Mouse (Mus musculus) skeletal muscle tissue, adult 2 months (tissue): Measurements from ENCODE around the gene Rbpjl.

Experiments
- DNase-seq: peaks from one replicate; pipeline ENCODE4 v3.0.0-alpha.2; 2012; ENCODE audit warnings: low read depth, low spot score

The Rbpjl gene

DNA sequence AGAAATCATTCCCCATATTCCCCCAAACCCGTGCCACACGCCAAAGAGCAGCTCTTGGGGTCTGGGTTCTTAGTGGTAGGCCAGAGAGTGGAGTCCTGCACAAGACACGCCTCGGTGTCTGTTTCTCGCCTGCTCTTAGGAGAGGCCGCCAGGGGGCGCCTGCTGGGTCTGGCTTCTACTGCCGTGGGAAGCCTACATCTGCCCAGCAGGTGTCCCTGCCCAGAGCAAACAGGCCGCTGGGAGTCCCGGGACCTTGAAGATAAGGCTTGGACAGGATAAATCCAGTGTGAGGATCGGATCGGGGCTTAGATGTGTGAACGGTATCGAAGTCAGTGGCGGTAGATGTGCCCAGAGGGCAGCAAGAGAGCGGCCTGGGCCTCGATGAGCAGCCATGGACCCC lies at the start of gene Rbpjl:
Gene Rbpjl (plus strand): TSS at position 236 of the 400 bp plus-strand sequence.
- peak; percentile 55 for DNase-seq

DNA sequence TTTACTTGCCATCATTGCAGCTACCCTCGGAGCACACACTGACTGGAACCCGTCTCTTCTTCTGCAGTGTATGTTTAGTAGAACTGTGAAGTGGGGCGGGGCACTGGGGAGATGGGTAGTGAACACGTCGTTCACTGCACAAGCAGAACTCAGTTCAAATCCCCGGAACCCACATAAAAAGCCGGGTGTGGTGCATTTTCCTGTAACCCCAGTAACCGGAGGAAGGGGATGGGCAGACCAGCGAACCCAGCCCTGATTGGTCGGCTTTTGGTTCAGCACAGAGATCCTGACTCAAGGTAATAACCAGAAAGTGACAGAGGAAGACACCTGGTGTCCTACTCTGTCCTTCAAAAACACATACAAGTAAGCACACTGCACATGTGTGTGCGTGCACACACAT lies 49.6 kb upstream of the Rbpjl start:
- no peak for DNase-seq

DNA sequence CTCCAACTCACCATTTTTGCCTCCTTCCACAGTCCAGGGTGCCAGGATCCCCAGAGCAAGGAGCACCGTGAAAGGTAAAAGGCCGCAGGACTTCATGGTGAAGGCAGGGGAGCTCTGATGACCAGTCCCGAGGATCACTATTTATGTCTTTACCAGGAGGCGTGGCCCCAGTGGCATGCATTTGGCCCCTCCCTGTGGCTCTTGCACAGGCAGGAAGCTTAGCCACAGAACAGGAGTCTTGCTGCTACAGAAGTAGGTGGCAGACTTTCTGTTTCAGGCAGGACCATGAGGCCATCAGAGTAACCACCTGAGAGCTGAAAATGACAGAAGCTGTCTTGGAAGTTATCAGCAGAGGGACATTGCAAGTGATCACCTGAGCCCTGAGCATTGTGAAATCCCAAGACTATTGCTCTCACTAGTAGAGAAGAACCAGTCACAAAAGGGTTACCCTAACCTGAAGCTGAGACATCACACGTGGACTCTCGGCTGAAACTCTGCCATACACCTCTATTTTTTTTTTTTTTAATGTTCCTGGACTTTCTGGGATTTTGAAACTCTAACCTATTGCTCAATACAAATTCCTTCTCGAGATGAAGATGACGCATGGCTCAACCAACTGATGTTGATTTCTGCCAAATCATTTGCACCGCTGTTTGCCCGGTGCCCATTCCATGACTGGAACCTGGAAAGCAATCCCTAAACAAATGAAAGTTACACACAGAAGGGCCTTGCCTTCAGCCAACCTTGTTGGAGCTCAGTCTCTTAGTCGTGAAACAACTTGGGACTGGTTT lies 46.6 kb upstream of the Rbpjl start:
- DNase-seq = no peak

DNA sequence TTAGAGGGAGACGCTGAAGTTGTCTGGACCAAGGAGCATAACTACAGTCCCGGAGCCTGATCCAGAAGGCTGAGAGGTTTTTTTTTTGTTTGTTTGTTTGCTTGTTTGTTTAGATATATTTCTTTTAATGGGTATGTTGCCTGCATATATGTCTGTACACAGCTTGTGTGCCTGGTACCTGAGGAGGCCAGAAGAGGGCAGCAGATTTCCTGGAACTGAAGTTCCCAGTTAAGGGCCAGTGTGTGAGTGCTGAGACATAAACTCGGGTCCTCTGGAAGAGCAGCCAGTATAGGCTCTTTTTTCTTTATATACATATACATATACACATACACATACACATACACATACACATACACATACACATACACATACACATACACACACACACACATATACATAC lies 44.6 kb upstream of the Rbpjl start:
- DNase-seq = no peak

DNA sequence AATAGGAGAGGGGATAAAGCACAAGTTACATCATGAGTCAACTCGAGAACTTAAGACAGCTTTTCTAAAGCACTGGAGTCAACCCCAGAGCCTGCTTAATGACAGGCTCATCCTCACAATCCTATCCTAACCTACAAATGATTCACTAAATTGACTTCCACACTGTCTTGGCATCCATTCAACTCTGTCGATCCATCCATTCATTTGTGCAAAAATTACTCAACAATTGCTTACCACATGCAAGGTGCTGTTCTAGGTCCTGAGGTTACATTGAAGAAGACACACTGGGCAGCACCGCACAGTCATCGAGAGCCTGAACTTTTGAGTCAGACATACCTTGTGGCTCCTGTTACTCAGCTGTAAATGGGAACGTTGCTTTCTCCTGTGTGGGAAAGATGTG lies 43.9 kb upstream of the Rbpjl start:
- DNase-seq = no peak

DNA sequence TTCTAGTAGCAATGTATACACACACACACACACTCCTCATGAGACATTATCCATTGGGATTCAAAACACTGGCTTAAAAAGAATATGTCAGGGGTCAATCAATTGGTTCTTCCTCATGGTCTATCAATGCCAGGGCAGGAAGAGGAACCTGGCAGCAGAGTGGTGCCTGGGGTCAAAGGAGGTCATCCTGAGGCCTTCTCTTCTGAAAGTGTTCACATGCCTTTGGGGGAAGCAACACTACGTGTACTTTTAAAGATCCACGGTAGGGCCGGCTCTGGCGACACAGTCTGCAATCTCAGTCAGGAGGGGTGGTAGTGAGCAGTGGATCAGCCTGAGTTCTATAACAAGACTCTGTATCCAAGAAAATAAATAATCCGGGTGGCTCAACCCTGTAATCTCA lies 43.3 kb upstream of the Rbpjl start:
- no peak for DNase-seq

DNA sequence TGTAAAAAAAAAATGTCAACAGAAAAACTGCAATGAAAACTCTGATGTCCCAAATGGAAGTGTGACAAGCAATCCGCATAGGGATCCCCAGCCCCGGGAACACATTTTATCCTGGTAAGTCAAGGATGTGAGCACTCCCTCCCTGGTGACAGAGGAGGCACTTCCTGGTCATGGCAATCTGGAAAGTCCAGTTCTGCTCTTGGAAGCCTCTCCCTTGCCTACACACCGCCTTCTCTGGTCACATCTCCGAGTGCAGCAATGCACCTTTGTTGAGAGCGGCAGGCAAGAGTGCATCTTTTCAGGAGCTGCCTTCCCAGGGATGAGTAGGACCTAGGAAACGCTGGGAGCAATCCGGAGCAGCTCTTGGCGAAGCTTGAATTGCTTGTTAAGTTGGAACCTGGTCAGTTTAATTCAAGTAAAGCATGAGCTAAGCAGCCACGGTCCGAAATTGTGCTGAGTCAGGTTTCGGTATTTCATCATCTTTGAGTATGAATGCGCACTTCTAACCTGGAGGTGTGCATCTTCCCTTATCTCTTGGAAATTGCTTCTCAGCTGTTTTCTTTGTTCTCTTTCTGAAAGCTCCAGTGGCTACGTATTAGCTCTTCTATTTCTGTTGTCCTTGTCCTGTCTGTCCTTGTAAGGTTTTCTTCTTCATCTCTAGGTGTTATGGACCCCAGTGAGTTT lies 41.8 kb upstream of the Rbpjl start:
- no peak for DNase-seq

DNA sequence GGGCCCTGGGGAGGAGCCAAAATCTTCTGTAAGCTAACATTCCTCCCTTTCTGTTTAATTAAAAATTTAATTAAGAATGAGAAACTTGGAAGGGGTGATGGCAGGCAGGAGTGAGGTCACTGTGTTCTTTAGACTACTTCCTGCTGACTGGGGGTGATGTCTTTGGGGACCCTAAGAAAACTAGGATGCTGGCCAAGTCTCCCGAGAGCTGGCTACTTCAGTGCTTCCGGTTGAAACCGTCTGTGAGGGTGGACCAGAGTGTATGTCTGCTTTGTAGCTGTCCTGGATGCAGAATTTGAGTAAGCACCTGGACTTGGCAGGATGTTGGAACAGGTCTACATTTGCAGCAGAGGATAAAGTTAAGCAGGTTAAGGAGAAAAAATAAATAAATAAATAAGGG lies 36.0 kb upstream of the Rbpjl start:
- no peak for DNase-seq

DNA sequence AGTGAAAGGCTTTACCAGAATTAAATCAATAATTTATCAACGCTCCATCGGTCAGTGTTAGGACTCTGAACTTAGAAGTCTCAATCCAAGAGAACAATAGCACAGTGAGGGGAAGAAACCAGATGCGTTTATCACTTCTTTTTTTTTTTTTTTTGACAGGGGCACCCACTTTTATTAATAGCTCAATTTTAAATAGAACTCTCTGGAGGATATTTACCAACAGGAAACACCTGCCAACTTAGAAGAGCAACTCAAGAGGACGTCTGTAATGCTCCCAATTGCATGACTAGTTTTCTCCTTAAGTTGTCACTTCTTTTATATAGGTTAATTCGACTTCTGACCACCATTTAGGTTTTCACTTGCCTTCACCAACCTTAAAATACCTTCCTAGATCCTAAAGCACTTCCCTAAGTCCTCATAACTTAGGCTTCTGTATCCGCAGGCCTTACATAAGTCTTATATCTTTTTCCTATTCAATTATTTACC lies 34.3 kb upstream of the Rbpjl start:
- DNase-seq = no peak

DNA sequence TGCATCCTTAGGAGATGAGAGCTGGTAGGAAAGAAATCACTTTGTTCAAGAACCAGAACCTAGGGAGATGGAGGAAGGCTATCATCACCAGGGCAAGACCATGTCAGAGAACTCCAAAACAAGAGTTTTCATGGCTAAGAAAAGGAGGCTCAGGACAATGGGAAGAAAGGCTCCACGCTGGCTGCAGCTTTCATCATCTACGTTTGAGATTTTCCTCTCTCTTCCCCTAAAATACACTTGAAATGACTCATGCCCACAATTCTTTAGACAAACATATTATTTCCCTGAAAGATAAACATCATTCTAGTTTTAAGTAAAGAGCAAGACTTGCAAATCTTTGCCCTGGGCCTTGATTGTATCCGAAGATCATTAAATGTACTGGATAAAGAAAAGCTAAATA lies 31.6 kb upstream of the Rbpjl start:
- DNase-seq = no peak

DNA sequence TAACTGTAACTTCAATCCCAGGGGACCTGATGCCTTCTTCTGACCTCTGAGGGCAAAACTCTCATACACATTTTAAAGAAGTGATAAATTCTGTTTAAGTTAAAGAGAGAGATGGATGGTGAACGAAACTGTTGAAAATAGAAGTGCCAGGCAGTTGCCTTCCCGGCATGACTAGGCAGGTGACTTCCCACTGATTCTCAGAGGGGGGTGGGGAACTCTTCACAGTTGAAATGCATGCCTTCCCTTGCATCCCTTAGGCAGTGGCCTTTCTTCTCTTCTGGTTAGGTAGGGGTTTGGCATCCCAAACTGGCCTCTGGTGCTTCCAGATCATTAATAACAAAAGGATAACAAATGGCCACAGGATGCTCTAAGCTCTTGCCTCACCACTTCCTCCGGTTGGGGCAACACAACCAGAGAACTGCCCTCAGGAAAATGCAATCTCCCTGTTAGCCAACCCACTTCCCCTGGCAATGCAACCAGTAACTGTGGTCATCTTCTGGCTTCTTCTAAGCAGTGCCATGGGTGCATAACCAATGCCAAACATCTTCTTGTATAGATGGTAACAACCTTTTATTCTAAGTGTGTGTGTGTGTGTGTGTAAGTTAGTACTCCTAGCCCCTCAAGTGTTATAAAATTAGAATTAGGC lies 30.4 kb upstream of the Rbpjl start:
- DNase-seq = no peak

DNA sequence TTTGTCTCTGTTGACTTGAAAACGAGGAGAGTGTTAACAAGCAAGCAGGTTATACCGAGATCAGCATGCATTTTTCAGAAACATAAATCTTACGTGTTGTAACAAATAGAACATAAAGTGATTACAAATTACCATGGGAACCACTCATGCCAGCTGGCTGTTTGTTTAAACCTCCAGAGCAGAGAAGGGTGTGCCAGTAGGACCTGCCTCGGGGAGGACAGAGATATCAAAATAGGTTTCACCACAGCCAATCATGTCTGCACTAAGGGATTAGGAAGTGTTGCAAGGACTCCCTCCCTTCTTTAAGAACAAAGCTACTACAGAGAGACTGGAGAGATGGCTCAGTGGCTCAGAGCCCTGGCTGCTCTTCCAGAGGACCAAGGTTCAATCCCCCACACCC lies 29.8 kb upstream of the Rbpjl start:
- DNase-seq = no peak

DNA sequence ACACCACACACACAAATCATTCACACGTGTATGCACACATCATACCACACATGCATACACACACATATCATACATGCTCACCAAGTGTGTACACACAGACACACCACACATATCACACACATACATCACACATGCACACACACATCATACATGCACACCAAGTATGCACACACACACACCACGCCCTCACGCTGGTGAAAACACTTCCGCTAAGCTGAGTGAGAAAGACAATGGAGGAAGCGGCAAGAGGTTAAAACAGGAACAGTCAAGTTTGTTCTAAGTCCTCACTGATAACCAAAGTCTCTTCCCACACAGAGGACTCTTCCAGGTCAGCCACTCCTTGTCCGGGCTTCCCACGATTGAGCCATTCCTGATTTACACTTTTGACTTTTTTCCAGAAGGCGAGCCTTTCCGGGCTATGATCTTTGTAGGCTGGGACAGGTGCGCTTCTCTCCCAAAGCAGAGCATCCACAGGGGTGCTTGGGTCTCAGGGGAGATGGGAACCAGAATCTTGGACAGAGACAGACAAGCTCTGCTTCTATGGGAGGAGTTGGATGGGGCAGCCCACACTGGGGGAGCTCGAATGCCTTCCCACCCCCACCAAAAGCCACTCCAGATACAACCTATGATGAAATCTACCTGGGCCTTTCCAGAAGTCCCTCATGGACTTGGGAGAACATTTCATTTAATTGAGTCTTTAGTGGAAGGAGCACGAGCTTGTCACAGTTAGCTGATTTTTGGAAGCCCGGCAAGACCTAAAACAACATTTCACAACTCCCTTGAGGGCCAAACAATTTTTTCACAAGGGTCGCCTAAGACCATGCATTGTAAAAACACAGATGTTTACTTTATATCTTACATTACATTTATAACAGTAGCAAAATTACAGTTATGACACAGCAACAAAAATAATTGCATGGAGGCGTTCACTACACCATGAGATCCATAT lies 25.2 kb upstream of the Rbpjl start:
- DNase-seq = no peak

DNA sequence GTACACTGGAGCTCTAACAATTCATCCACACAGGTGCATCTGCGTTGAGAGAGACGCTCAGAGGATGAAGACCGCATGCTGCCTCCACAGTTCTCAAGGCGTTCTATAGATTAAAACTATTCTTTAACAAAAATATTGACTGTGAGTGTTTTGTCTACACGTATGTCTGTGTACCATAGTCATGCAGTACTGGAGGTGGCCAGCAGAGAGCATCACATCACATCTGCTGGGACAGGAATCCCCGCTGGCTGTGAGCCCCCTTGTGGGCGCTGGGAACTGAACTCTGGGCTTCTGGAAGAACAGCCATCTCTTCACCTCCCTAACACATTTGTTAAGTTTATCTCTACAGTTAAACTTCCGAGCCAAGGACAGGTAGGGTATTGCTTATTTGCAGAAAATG lies 21.2 kb upstream of the Rbpjl start:
- no peak for DNase-seq

DNA sequence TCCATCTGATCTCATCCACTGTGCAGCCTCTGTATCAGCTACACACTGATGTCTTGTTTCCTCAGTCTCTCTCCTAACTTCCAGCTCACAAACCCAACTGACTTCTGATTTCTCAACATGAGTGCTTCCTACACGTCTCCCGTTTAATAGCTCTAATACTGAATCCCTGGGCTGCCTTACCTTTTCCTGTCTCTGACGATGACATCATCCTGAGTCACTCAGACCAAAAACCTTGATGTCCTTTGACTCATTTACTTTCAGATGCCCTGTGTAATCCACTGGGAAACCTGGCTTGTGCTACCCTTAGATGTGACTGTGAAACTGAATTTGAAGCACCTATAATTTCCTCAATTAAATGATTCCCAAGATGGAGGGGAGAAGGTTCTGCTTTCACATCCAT lies 20.0 kb upstream of the Rbpjl start:
- no peak for DNase-seq

DNA sequence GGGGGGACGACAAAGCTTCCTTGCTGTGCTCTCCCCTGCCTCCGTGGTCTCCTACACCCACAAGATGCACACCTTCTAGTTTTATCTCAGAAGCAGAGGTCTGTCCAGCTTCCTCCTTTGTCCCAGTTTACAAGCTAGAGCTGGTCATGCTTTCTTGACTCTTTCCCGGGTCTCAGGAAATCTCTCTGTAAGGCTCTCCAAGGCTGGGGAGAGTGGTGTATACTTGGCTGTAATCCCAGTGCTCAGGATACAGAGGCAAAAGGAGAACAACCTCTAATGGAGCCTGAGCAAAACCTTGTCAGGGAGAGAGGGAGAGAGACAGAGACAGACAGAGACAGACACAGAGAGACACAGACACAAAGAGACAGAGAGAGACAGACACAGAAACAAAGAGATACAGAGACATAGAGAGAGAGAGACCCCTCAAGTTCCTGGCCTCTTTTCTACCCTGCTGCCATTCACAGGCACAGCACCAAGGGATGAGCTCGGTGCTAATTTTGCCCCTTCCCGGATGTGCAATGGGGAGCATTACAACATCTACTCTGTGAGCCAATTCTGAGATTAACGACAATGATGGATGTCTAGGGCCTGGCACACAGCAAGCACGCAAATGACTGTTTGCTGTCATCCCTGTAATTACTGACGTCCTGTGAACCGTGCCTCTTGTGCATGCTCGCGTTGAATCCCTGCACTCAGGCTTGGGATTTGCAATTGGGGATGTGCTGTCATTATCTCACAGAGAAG lies 19.1 kb upstream of the Rbpjl start:
- no peak for DNase-seq

DNA sequence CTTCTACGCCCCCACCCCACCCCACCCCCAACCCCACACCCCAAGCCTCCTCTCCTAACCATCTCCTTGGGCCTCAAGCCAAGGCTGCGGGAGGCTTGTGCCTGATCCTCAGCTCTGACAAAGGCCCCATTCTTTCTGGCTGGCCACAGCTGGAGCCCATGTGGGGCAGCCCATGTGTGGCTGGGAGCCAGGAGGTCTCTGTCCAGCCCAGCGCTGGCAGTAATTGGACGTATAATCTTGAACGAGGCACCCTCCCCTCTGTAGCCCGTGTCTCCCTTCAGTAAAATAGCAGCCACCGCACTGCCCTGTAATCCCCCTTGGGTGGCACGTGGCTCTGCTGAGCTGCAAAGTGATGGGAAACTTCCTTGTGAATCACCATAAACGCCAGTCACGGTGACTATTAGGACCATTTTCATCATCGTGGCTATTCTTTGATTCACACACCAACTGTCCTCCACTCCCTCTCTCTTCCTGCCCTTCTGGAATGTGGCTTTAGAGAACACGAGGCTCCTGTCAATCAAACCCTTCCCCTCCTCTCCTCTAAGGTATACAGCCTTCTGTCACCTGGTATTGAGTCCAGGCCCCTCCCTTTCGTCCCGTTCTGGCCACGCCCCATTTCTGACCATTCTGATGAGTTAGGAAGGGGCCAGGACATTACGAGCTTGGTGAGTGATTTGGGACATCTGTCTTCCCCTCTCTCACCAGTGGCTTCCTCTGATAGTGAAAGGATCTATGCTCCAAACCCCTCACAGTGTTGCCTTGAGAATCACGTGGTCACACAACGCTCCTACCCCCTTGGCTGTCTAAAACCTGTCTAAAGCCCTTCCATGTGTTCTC lies 16.8 kb upstream of the Rbpjl start:
- DNase-seq = no peak

DNA sequence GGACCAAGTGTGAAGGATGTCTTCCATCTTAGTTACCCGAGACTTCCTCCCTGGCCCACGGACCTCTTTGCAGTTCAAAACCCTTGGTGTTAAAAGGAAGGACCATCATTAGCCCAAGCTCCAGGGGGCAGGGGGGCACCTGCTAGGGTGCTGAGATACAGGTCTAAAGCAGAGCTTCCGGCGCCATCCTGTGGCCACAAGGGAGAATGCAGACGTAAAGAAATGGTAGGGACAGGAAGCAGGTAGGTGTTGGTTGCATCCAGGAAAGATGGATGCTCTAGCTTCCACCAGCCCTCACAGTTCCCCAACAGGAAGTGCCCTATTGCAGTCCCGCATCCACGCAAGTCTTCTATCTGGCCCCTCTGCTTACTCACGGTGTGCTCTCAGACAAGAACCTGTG lies 16.0 kb upstream of the Rbpjl start:
- DNase-seq = no peak

DNA sequence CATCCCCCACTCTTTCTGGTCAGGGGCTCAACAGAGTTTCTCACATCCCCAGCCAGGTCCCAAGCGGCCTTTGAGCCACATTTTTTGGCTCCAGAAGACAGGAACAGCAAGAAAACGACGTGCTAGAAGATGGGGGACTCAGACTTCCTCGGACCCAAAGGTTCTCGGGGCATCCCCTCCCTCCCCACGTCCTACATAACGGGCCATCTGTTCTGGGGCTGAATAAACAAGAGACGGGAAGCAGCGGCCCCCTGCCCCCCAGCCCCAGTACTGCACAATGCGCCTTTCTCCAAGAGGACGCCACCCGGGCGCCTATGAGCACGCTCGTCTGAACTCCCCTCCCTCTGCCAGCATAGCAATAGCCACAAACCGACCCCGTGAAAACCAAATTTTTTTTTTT lies 13.9 kb upstream of the Rbpjl start, which contains the start of gene Slpi:
Gene Slpi (minus strand): TSS at position 76 of the 400 bp plus-strand sequence.
- no peak for DNase-seq

DNA sequence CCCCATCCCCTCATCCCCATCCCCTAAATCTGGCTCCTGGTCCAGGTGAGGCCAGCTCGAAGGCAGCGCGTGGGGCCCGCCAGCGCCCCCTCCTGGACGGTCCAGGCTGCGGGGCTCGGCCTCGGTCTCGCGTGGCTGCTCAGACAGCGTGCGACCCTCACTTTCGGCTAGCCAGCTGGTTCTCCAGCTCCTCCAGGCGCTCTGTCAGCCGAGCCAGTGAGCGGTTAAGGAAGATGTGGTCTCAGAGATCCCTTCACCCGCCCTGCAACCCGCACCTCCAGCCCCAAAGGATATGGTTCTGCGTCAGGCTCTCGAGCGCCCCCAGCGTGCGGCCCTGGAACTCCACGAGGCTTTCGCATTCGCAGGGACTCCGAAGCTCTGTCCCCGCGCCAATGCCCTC lies 13.4 kb upstream of the Rbpjl start:
- peak; percentile 28 for DNase-seq
